Mouse (Mus musculus) embryo, embryonic 9.5 days (tissue): ENCODE data around the gene Clstn2.

Experiments used
- DNase-seq: peaks from one replicate; pipeline ENCODE4 v3.0.0-alpha.2; 2017; ENCODE audit errors: extremely low spot score

Clstn2 gene

GRCm38 (mm10) chr9:97774991-97775390 lies 258.0 kb downstream of the Clstn2 start:
- DNase-seq: no peak

GRCm38 (mm10) chr9:97773911-97774310 lies 259.1 kb downstream of the Clstn2 start:
- no peak for DNase-seq

GRCm38 (mm10) chr9:97772431-97772830 lies 260.6 kb downstream of the Clstn2 start:
- DNase-seq: no peak

GRCm38 (mm10) chr9:97769331-97769730 lies 263.6 kb downstream of the Clstn2 start:
- no peak for DNase-seq

- no peak for DNase-seq
These were observed 267.7 kb downstream of the Clstn2 start for GRCm38 (mm10) chr9:97765251-97765767.

GRCm38 (mm10) chr9:97763048-97763447 lies 269.9 kb downstream of the Clstn2 start:
- no peak for DNase-seq

GRCm38 (mm10) chr9:97755599-97756270 lies 277.2 kb downstream of the Clstn2 start:
- no peak for DNase-seq

- no peak for DNase-seq
These were observed 279.3 kb downstream of the Clstn2 start for GRCm38 (mm10) chr9:97753715-97754114.

- no peak for DNase-seq
These were observed 286.4 kb downstream of the Clstn2 start for GRCm38 (mm10) chr9:97746574-97746973.

- DNase-seq: no peak
These were observed 305.1 kb downstream of the Clstn2 start for GRCm38 (mm10) chr9:97727715-97728486.

- no peak for DNase-seq
These were observed 315.3 kb downstream of the Clstn2 start for GRCm38 (mm10) chr9:97717728-97718127.

GRCm38 (mm10) chr9:97717005-97717404 lies 316.0 kb downstream of the Clstn2 start:
- DNase-seq: no peak

GRCm38 (mm10) chr9:97712888-97713287 lies 320.1 kb downstream of the Clstn2 start:
- DNase-seq: no peak

- no peak for DNase-seq
These were observed 329.0 kb downstream of the Clstn2 start for GRCm38 (mm10) chr9:97703901-97704503.

GRCm38 (mm10) chr9:97702989-97703388 lies 330.0 kb downstream of the Clstn2 start:
- no peak for DNase-seq

- no peak for DNase-seq
These were observed 333.0 kb downstream of the Clstn2 start for GRCm38 (mm10) chr9:97699983-97700382.

GRCm38 (mm10) chr9:97699020-97699419 lies 334.0 kb downstream of the Clstn2 start:
- no peak for DNase-seq

GRCm38 (mm10) chr9:97698071-97698470 lies 334.9 kb downstream of the Clstn2 start:
- no peak for DNase-seq

- DNase-seq: no peak
These were observed 336.2 kb downstream of the Clstn2 start for GRCm38 (mm10) chr9:97696655-97697235.

GRCm38 (mm10) chr9:97695278-97695677 lies 337.7 kb downstream of the Clstn2 start:
- no peak for DNase-seq

- DNase-seq: no peak
These were observed 346.1 kb downstream of the Clstn2 start for GRCm38 (mm10) chr9:97686826-97687425.

- DNase-seq: no peak
These were observed 347.3 kb downstream of the Clstn2 start for GRCm38 (mm10) chr9:97685664-97686063.
